Mouse (Mus musculus) small intestine, adult 2 months (tissue): ENCODE data around the gene Zfyve1. TPM values are rescaled to one million over a fixed set of nuclear protein-coding genes. Genes with fewer than 3 reads are reported as not detected.

Experiments
- H3K27ac ChIP-seq: fragments of 200-500 bp; 2 replicates; pipeline ENCODE4 v1.5.1; 2012; ENCODE audit warnings: low read depth, low read length, control low read depth, inconsistent platforms; ENCODE audit not compliant: insufficient read depth
- H3K27me3 ChIP-seq: fragments of 200-500 bp; 2 replicates; pipeline ENCODE4 v1.6.1; 2012; ENCODE audit warnings: mild to moderate bottlenecking, moderate library complexity, low read length, inconsistent platforms; ENCODE audit not compliant: control insufficient read depth, insufficient read depth
- H3K36me3 ChIP-seq: fragments of 200-500 bp; 2 replicates; pipeline ENCODE4 v1.6.1; 2012; ENCODE audit warnings: mild to moderate bottlenecking, low read length, control low read depth, inconsistent platforms; ENCODE audit not compliant: control insufficient read depth, insufficient read depth
- H3K4me1 ChIP-seq: fragments of 200-500 bp; 2 replicates; pipeline ENCODE4 v1.6.1; 2012; ENCODE audit warnings: low read length, inconsistent platforms, mixed read lengths; ENCODE audit not compliant: control insufficient read depth, insufficient read depth, insufficient read length
- H3K4me3 ChIP-seq: fragments of 200-500 bp; 2 replicates; pipeline ENCODE4 v1.5.1; 2012; ENCODE audit warnings: low read depth, mild to moderate bottlenecking, control low read depth, inconsistent platforms, low read length, moderate library complexity
- CTCF ChIP-seq: fragments of 200-500 bp; IDR thresholded peaks from 2 replicates; pipeline ENCODE4 v1.5.1; 2012; ENCODE audit warnings: low read depth, mild to moderate bottlenecking, control low read depth, inconsistent platforms, low read length, moderate library complexity, mixed read lengths; ENCODE audit not compliant: insufficient replicate concordance, insufficient read length; ENCODE audit errors: extremely low read depth
- POLR2A ChIP-seq: fragments of 200-500 bp; IDR thresholded peaks from 2 replicates; pipeline ENCODE4 v1.6.1; 2012; ENCODE audit warnings: low read depth, mild to moderate bottlenecking, control low read depth, inconsistent platforms, low read length, moderate library complexity
- WGBS: fragments of 180-500 bp; shearing (Covaris S2); methylation state at CpG from one replicate; pipeline ENCODE4 v1.1.7; 2018; 5-methylcytosine and 5-hydroxymethylcytosine counted together
- polyA plus RNA-seq: library from polyadenylated mRNA; depleted of rRNA; stranded (reverse); fragments of >200 nt; gene quantifications from 2 replicates; pipeline ENCODE4 v1.2.3, GENCODE M21; 2012

Gene Zfyve1
- polyA plus RNA-seq, 1 experiment, result 54.4 TPM

DNA sequence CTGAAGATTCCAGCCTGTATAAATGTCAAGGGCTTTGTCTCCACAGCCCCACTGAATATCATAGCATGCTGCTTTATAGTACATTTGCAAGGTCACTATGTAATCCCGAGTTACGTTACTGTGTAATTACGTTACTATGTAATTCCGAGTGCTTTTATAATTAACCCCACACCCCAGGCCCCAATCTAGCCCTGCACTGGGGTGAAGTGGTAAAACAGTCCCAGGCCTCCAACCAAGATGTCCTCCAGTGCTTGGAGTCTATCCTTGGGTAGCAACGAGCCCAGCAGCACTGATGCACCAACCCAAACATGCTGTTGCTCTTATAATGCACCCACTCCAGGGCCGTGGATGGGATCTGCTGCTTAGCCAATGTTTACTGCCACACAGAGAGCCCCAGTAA is 74.0 kb downstream of the Zfyve1 start:
- H3K4me1 ChIP-seq, result peaks cover 2% of the 10 kb centered on the region; the same call in 1 of the 2 replicates
- no peaks in the 10 kb centered on the region for H3K36me3 ChIP-seq
- H3K27ac ChIP-seq, result no peak overlapping the region
- H3K4me3 ChIP-seq, result no peak overlapping the region
- 90% methylated on average over 6 of the region's 6 CpGs for WGBS
- H3K27me3 ChIP-seq, result no peaks in the 10 kb centered on the region
- TF ChIP-seq CTCF, result no peak
- TF ChIP-seq POLR2A, result no peak

DNA sequence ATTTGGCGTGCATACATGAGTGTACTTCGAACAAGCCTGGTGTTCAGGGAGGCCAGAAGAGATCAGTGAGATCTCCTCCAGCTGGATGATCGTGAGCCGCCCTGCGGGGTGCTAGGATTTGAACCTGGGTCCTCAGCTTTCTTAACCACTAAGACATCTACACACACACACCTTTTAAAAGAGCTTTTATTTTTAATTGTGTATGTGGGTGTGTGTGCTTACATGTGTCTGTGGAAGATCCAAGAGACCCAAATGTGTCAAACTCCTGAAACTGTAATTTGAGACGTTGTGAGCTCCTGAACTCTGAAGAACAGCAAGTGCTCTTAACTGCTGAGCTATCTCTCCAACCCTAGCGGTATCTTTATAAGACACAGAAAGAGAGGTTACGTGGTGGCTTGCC is 75.9 kb downstream of the Zfyve1 start:
- 39% methylated on average over 8 of the region's 8 CpGs for WGBS
- Histone ChIP-seq H3K27me3 (no peaks in the 10 kb centered on the region), H3K4me3 (peak overlapping the region; percentile 75; the same call in 1 of the 2 replicates), H3K4me1 (peaks cover 4% of the 10 kb centered on the region; the same call in 1 of the 2 replicates), H3K27ac (no peak overlapping the region), H3K36me3 (no peaks in the 10 kb centered on the region)
- TF ChIP-seq POLR2A (no peak), CTCF (no peak)

DNA sequence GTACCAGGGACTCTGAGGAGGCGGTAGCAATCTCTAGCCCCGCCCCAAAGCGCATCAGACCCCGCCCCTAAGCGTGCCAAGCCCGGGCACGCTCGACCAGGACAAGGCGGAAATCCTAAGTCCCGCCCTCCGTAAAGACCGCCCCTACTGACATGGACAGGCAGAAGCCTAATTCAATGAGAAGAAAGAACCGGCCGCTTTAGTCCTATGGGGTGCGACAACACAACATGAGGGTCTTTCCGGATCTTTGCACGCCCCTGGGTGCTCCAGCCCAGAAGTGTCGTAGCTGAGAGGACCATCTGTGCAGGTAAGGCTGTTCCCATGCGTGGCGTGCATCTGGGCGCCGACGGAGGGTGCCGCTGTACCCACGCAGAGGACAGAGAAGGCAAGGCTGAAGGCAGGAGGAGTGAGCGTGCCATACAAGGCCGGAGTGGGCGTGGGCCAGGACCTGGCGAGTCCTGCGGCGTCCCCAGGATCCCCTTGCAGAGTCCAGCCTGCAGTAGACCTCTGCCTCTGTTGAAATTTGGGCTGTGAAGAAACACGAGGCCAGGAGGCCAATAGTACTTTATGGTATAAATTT is 76.6 kb downstream of the Zfyve1 start, which contains the start of gene Dcaf4:
Dcaf4 (plus strand) TSS at position 156 of the 580 bp plus-strand sequence.
- Histone ChIP-seq H3K36me3 (no peaks in the 10 kb centered on the region), H3K27me3 (no peaks in the 10 kb centered on the region), H3K27ac (0 out of 2 replicates have a peak within 1 kb of the TSS, but pooled peaks have one; percentile 4), H3K4me1 (peaks cover 4% of the 10 kb centered on the region; the same call in 1 of the 2 replicates), H3K4me3 (peak within 1 kb of the TSS; percentile 75)
- under 1% methylated on average over 32 of the region's 32 CpGs for WGBS
- TF ChIP-seq POLR2A (no peak), CTCF (no peak; the same call in 1 of the 2 replicates)

GRCm38 (mm10) chr12:83517580-83517979 is 79.4 kb downstream of the Zfyve1 start:
- TF ChIP-seq CTCF (no peak), POLR2A (no peak)
- Histone ChIP-seq H3K4me3 (no peak overlapping the region), H3K27ac (no peak overlapping the region), H3K4me1 (peaks cover 8% of the 10 kb centered on the region; the same call in 1 of the 2 replicates), H3K36me3 (no peaks in the 10 kb centered on the region), H3K27me3 (no peaks in the 10 kb centered on the region)
- WGBS, result 79% methylated on average over 3 of the region's 3 CpGs

DNA sequence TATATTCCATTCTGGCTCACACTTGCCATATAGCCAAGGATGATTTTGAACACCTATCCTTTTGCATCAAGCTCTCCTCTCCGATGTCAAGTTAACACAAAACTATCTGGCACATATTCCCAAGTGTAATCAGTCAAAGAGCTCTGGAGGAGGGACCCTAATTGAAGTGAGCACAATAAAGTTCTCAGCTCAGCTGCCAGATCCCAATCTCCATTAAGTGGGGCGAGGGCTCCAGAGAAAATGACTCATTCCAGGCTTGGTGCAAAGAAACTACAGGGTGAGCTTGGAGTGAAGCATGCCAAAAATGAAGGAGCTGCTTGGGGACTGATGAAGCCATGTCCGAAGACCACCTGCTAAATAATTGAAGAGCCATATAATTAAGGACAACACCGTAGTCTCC is 82.8 kb downstream of the Zfyve1 start:
- H3K27ac ChIP-seq, result no peak overlapping the region
- H3K27me3 ChIP-seq, result no peaks in the 10 kb centered on the region
- WGBS, result 61% methylated on average over 4 of the region's 4 CpGs
- peaks cover 10% of the 10 kb centered on the region; the same call in 1 of the 2 replicates for H3K4me1 ChIP-seq
- H3K4me3 ChIP-seq, result no peak overlapping the region
- no peaks in the 10 kb centered on the region for H3K36me3 ChIP-seq
- TF ChIP-seq POLR2A, result no peak

GRCm38 (mm10) chr12:83513185-83513584 is 83.8 kb downstream of the Zfyve1 start:
- Histone ChIP-seq H3K27me3 (no peaks in the 10 kb centered on the region), H3K27ac (no peak overlapping the region), H3K4me1 (peaks cover 10% of the 10 kb centered on the region; the same call in 1 of the 2 replicates), H3K4me3 (no peak overlapping the region), H3K36me3 (no peaks in the 10 kb centered on the region)
- WGBS, result 35% methylated on average over 5 of the region's 5 CpGs
- no peak for TF ChIP-seq CTCF
- TF ChIP-seq POLR2A, result no peak

GRCm38 (mm10) chr12:83512783-83513182 is 84.2 kb downstream of the Zfyve1 start:
- Histone ChIP-seq H3K4me3 (no peak overlapping the region), H3K27me3 (no peaks in the 10 kb centered on the region), H3K4me1 (peaks cover 10% of the 10 kb centered on the region; the same call in 1 of the 2 replicates), H3K27ac (no peak overlapping the region), H3K36me3 (no peaks in the 10 kb centered on the region)
- TF ChIP-seq POLR2A (no peak), CTCF (no peak)
- WGBS, result 9% methylated on average over 4 of the region's 4 CpGs

DNA sequence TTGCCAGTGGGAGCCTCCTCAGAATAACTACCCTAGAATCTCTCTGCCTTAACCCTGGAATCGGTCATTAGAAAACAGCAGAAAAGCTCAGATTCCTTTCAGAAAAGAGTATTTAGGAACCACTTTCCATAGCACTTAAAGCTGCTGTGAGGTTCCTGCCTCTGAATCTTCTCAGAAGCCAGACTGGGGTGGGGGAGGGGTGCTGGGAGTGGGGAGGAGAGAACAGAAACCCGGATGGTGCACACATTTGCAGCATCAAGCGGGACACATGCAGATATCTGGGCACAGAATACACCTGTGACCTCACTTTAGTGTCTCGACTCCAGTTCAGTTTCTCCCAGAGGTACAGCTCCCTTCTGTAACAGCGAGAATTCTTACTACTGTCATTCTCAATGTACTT is 86.4 kb downstream of the Zfyve1 start:
- no peak overlapping the region for H3K4me3 ChIP-seq
- 74% methylated on average over 5 of the region's 5 CpGs for WGBS
- TF ChIP-seq CTCF, result no peak
- TF ChIP-seq POLR2A, result no peak
- no peak overlapping the region for H3K27ac ChIP-seq
- H3K4me1 ChIP-seq, result peaks cover 9% of the 10 kb centered on the region; the same call in 1 of the 2 replicates
- H3K36me3 ChIP-seq, result no peaks in the 10 kb centered on the region
- no peaks in the 10 kb centered on the region for H3K27me3 ChIP-seq
